Mouse (Mus musculus): ENCODE data around the gene Cfap52.

DNA sequence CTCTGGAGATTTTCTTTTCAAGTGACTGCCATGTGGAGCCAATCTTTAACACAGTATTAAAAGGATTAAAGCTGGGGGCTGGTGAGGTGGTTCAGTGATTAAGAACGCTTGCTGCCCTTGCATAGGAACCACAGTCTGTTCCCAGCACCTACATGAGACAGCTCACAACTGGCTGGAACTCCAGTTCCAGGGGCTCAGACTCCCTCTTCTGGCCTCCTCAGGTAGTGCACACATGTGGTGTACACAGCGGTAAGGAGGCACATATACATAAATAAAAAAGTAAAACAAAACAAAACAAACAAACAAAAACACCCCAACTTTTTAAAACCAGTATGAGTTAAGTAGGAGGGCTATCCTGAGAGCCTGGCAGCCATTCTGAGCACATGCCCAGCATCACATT, 79.5 kb downstream of the Cfap52 start:
- TF ChIP-seq CTCF (IDR thresholded peaks at IDR 0.05) (no peak), EP300 (IDR thresholded peaks at IDR 0.05) (no peak)

Data from lung, postnatal 0 days (tissue).